Mouse (Mus musculus): Measurements from ENCODE around the gene Trappc6b.

Trappc6b gene

DNA sequence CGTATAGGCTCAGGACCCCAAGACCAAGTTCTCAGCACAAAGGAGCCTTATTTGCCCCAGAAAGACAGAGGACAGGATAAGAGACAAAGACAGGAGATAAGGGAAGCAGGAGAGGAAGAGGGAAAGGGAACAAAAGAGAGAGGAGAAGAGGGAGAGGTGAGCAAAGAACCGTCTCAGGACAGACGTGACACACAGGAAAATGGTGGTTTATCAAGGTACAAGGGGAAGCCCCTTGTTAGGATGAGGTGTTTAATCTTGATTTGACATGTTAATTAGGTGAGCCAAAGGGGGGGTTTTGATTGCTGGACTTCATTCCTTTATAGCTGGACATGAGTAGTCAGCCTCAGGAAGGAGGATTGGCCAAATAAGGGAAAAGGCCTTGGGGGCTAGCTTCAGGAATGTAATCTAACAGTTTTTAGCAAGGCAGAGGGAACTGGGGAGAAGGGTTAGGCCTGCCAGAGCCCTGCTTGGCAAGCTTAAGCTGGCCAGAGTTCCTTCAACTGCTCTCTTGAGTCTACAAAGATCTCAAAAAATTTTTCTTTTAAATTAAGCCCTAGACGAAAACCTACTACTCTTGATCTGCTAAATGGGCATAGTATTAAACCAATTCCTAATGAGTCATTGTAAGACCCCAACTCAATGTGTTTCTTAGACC, 5.9 kb downstream of the Trappc6b start:
- DNase-seq (ENCODE audit: low spot score in 2 of 2) = no peak

DNA sequence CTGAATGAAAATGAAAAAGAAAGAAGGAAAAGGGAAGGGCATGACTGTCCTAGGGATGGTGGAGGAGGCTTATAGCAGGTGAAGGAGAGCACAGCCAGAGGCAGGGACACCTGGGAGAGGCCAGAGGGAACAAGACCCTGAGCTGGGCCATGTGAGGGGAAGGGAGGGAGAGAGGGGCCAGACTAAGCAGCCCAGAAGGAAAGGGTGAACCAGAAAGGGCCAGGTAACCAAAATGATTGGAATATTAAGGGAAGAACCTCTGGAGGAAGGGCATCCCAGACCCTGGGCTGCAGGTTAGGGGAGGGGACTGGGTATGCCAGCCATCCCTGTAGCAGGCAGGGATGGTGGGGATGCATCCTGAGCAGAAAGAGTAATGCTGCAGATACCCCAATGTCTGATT, 7.3 kb downstream of the Trappc6b start:
- no peak for DNase-seq (ENCODE audit: low spot score in 2 of 2)

DNA sequence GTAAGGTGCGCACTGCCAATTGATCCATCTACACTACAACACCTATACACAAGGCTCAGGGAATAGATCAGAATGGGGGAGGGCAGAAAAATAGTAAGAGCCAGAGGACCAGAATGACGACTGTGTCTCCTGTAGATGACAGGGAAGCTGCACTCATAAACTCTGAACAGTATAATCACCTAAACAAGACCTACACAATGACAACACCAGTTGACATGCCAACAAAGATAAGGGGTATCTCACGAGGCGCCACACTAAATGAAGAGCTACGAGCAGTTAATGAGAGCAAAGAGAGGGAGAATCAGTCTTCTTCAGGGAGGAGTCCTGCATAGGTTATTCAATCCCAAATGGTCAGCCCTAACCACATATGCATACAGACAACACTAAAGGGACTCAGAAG, 8.1 kb downstream of the Trappc6b start:
- DNase-seq (ENCODE audit: low spot score in 2 of 2) = no peak

DNA sequence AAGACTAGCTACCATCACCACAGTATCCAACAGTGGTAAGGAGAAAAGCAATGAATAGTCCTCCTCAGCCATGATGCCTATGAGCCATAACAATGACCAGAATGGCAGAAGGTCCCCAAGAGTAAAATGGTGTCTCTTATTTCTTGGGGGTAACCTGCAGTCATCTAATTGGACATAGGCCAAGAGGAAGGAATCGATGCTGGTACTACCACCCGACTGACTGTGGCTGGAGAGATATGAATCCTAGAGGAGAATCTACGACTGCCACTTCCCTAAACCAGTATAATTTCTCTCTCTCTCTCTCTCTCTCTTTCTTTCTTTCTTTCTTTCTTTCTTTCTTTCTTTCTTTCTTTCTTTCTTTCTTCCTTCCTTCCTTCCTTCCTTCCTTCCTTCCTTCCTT, 8.8 kb downstream of the Trappc6b start:
- DNase-seq (ENCODE audit: low spot score in 2 of 2) = no peak

DNA sequence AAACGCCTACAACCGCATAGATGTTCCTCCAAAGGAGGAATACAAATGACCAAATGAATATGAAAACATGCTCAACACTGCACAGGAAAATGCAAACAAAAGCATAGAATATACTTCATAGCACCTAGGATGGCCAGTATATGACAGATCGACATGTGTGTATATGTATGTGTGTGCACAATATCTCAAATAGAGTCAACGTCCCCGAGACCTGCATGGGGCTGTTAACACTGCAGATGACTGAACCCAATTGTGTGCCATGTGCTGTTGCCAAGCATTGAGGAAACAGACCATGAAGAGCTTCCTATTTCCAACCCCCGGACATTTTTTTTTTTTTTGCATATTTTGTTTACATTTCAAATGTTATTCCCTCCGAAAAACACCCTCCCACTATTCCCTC, 20.4 kb downstream of the Trappc6b start:
- no peak for DNase-seq (ENCODE audit: low spot score in 2 of 2)

DNA sequence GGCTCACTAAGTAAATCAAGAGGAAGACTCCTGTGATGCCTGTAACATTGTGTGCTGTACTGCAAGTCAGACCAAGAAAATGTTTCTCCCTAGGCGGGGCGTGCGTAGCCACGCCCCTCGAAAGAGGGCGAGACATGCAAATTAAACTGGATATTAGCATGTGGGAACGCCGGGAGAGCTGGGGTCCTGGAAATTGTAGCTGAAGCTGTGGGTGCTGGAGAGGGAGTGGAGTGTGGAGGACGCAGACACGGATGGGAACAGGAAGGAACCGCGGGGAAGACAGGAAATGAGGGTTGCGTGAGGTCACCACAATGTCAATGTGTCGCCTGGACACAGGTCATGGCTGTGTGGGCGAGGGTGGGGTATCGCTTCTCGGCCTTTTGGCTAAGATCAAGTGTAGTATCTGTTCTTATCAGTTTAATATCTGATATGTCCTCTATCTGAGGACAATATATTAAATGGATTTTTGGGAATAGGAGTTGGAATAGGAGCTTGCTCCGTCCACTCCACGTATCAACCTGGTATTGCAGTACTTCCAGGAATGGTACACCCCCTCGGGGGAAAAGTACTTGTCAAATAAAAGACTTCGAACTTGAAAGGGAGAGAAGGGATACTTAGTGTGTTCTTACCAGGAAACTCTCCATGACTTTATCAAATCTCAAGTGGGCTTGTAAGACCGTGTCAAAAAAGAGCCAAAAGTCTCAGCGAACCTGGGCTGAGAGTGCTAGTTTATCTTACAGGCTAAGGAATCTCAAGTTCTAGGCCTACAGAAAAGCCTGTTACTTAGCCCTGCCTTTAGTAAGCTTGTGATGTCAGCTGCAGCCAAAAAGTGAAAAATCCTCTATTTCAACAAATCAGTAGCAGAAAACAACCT, 21.1 kb downstream of the Trappc6b start:
- peak; percentile 10 to 12 for DNase-seq (ENCODE audit: low spot score in 2 of 2)

DNA sequence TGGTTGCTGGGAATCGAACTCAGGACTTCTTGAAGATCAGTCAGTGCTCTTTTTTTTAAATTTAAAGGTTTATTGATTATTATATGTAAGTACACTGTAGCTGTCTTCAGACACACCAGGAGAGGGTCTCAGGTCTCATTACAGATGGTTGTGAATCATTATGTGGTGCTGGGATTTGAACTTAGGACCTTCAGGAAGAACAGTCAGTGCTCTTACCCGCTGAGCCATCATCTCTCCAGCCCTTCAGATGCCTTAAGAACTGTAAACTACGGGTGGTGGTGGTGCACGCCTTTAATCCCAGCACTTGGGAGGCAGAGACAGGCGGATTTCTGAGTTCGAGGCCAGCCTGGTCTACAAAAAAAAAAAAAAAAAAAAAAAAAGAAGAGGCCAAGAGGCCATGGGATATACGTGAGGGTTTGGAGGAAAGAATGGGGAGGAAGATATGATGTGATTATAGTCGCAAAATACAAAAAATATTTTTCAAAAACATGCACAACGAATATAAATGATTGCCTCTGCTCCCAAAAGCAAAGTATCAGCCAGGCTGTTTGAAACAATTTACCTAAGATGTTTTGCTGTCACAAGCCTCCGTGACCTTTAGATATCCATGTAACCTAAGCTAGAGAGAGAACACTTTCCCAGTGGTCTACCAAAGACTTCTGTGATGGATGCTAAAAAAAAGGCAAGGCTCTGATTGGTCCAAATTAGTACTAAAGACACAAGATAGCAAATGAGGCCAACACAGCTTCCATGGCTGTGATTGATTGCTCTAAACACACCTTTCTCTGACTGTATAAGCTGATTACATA, 21.9 kb downstream of the Trappc6b start:
- no peak for DNase-seq (ENCODE audit: low spot score in 2 of 2)

DNA sequence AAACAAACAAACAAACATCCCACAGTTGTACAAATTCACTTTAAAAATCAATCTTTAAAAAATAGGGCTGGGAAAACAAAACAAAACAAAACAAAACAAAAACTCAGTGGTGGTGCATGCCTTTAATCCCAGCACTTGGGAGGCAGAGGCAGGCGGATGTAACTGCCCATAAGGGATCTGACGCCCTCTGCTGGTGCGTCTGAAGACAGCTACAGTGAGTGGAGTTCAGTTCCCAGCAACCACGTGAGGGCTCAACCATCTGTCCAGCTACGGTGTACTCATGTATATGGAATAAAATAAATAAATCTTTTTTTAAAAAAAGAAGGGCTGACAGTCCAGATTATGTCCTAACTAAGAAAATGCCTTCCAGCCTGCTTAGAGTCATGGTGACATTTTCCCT, 29.2 kb downstream of the Trappc6b start:
- DNase-seq (ENCODE audit: low spot score in 2 of 2) = no peak

DNA sequence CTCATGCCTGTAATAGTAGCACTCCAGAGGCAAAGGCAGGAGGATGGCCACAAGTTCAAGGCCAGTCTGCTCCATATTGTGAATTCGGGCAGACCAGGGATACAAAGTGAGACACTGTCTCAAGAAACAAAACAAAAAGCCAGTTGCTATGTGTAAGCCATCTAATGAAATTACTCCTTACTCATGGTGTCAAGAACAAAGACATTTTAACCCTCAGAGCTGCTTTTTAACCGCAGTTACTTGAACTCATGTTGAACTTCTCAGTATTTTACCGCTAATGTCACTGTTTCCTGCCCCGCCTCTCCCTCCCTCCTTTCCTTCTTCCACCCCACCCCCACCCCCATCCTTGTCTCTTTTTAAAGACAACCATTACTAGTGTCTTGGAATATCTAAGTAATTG, 40.0 kb downstream of the Trappc6b start:
- no peak for DNase-seq (ENCODE audit: low spot score in 2 of 2)

DNA sequence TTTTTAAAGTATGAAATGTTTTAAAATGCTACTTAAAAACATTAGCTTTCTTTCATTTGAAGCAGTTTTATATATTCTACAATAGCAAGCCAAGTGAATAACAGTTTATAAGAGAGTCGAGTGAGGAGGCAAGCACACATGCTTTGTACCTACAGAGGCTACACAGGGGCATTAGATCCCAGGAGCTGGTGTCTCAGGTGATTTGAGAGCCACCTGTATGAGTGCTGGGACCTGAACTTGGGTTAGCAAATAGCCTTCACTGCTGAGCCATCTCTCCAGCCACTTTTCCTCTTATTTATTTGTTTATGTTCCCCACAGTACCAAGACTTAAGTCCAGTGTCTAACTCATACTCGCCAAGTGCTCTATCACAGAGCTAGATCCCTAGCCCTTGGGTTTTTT, 41.4 kb downstream of the Trappc6b start:
- no peak for DNase-seq (ENCODE audit: low spot score in 2 of 2)

DNA sequence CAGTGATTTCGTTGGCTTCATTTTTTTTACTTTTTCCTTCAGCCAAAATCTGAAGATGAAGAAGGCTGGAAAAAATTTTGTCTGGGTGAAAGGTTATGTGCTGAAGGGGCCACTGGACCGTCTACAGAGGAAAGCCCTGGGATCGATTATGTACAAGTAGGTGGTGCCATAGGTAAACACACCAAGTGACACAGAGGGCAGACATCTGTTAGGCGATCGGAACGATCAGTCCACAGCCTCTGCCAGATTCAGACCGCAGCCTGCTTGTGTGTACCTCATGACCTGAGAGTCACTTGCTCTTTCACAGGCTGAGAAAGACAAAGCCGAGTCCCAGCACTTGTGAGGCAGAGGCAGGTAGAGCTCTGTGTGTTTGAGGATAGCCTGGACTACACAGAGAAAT, 43.3 kb downstream of the Trappc6b start:
- DNase-seq (ENCODE audit: low spot score in 2 of 2) = no peak

DNA sequence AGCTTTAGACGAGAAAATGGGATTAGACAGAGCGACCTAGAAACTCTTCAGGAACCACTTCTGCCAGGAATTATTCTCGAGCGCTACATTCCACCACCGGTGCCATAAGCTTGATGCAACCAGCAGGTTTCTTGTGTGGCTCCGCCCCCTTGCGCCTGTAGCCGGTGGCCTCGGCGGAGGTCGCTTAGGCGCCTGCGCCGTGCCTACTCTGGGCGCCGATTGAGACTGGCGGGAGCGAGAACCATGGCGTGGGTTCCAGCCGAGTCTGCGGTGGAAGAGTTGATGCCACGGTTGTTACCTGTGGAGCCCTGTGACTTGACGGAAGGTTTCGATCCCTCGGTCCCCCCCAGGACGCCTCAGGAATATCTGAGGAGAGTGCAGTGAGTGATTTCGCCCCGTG, 48.0 kb downstream of the Trappc6b start, which contains the start of gene Gemin2:
TSS of gene Gemin2 (plus strand) at position 160 of the 400 bp plus-strand sequence.
- DNase-seq (ENCODE audit: low spot score in 2 of 2) = peak; percentile 91

DNA sequence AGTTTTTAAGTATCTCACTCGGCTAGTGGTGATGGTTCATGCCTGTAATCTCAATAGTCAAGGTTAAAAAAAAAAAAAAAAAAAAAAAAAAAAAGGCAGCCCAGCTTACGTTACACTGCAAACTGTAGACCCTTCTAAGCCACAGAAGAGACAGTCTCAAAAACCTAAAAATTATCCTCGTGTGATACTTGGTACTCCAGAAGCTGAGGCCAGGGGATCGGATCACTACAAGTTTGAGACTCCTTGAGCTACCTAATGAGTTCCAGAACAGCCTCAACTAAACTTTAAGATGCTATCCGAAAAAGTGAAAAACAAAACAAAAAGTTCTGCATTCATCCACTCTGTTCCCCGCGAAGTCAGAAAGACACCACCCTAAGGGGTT, 48.6 kb downstream of the Trappc6b start:
- peak in 1 of 2 experiments; percentile 8 for DNase-seq (ENCODE audit: low spot score in 2 of 2)

DNA sequence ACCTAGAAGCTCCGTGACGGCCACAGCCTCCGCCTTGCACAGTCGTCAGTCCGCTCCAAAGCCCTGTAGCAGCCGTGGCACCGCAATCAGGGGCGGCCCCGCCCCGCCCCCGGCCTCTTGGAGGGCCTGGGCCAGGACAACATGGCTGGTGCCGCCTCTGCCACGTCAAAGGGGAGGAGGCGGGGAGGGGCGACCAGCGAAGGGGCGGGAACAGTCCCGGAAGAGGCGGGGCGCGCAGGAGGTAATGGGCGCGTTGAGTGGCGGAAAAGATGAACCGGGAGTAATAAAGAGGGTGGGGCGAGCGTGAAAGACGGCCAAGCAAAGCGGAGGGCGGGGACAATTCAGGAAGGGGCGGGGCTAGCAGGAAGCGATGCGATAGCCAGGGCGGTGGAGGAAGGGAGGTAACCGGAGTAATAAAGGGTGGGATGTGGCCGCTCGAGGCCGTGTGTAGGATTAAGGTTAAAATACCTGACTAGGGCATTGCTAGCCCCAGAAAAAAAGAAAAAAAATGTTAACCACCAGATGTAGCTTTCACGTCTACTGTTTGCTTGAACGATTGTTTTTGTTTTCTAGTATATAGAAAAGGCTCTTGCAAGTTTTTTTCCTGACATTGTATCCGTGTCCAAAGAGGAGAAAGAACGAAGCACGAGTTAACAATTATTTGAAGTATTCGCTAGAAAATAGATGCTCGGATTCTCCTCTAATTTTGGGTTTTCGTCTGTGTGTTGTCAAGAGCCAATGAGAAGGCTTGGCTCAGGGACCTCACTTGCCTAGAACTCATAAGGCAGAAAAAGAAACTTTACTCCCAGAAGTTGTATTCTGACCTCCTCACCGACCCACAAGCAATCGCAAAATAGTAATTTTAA, 49.2 kb downstream of the Trappc6b start, which contains the start of gene Sec23a:
TSS of gene Sec23a (minus strand) at position 174 of the 866 bp plus-strand sequence.
- DNase-seq (ENCODE audit: low spot score in 2 of 2) = peak; percentile 99

DNA sequence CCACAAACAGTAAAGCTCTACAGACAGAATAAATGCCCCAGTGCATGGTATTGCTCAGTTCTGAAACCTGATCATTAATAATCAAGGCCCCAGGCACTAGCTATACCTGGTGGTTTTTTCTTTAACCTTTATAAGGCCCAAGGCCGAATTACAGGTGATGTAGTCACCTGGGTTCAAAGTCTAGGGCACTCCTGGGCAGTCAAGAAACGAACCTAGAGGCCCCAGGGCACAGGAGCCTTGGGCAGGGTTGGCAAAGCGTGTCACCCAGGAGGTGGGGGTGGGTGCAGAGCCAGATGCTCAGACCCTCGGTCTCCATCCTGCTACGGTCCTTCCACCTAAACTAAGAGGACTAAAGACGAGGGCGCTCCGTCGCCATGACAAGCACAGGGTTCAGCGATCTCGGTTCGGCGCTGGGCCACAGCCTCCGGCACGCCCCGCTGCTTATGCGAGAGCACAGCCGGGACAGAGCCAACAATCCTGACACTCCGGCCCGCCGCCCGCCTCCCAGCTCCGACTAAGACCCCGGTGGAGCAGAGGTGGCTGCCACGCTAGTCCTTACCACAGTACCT, 49.9 kb downstream of the Trappc6b start:
- no peak for DNase-seq (ENCODE audit: low spot score in 2 of 2)

DNA sequence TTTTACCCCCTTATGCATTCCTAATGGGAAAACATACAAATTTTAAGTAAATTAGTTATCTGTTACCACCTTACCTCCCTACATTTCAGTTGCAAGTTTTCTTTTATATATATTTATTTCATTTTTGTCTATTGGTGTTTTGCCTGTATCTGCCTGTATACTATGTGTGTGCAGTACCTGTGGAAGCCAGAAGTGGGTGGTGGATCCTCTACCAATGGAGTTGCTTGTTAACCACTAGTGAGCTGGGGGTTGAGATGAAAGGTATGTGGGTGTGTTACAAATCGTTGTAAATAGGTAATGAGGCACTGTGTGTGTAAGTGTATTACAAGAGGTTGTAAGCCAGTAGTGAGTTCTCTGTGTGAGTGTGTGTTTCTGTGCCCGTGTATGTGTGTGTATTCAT, 50.8 kb downstream of the Trappc6b start:
- no peak for DNase-seq (ENCODE audit: low spot score in 2 of 2)
